Mouse (Mus musculus) lung, embryonic 14.5 days (tissue): ENCODE data around the gene Ezh1. TPM values are rescaled to one million over a fixed set of nuclear protein-coding genes. Genes with fewer than 3 reads are reported as not detected.

Experiments used
- ATAC-seq: fragments of 200-750 bp; cut with Nextera tagmentation; 2 replicates; pipeline ENCODE4 v1.8.0; 2017; ENCODE audit warnings: mild to moderate bottlenecking, moderate TSS enrichment, moderate library complexity; ENCODE audit not compliant: insufficient read depth
- DNase-seq: peaks from one replicate; pipeline ENCODE4 v3.0.0-alpha.2; 2015
- H3K27ac ChIP-seq: fragments of 300-500 bp; sonication (generic); 2 replicates; pipeline ENCODE4 v1.5.1; 2014; ENCODE audit warnings: low read depth, mild to moderate bottlenecking, moderate library complexity
- H3K27me3 ChIP-seq: fragments of 300-500 bp; sonication (generic); 2 replicates; pipeline ENCODE4 v1.6.1; 2014; ENCODE audit warnings: low read length, control low read depth; ENCODE audit not compliant: insufficient read depth
- H3K36me3 ChIP-seq: fragments of 300-500 bp; sonication (generic); 2 replicates; pipeline ENCODE4 v1.6.1; 2014; ENCODE audit warnings: control low read depth; ENCODE audit not compliant: insufficient read depth
- H3K4me1 ChIP-seq: fragments of 300-500 bp; sonication (generic); 2 replicates; pipeline ENCODE4 v1.6.1; 2014; ENCODE audit warnings: antibody characterized with exemption, control low read depth; ENCODE audit not compliant: insufficient read depth
- H3K4me2 ChIP-seq: fragments of 300-500 bp; sonication (generic); 2 replicates; pipeline ENCODE4 v1.6.1; 2014; ENCODE audit warnings: mild to moderate bottlenecking
- H3K4me3 ChIP-seq: fragments of 300-500 bp; sonication (generic); 2 replicates; pipeline ENCODE4 v1.5.1; 2014; ENCODE audit warnings: low read depth, low read length
- H3K9ac ChIP-seq: fragments of 300-500 bp; sonication (generic); 2 replicates; pipeline ENCODE4 v1.6.1; 2014
- H3K9me3 ChIP-seq: fragments of 300-500 bp; sonication (generic); 2 replicates; pipeline ENCODE4 v1.6.1; 2016; ENCODE audit warnings: low read depth, low read length, control low read depth
- CTCF ChIP-seq: IDR thresholded peaks from 2 replicates; pipeline ENCODE4 v1.5.1; 2016; ENCODE audit warnings: antibody characterized with exemption, low read depth
- WGBS: fragments of 180-500 bp; shearing (Covaris S2); extraction: QIAGEN DNeasy Blood & Tissue Kit; methylation state at CpG from one replicate; pipeline ENCODE4 v1.1.7; 2014; 5-methylcytosine and 5-hydroxymethylcytosine counted together
- polyA plus RNA-seq: library from polyadenylated mRNA; unstranded; fragments of >200 nt; fragmentation: Nextera tagmentation; extraction: Ambion mirVana; gene quantifications from 2 replicates; pipeline ENCODE4 v1.2.1, GENCODE M21; 2014

Gene Ezh1
- polyA plus RNA-seq, 1 experiment from 2014 or later = 18.9 TPM

DNA sequence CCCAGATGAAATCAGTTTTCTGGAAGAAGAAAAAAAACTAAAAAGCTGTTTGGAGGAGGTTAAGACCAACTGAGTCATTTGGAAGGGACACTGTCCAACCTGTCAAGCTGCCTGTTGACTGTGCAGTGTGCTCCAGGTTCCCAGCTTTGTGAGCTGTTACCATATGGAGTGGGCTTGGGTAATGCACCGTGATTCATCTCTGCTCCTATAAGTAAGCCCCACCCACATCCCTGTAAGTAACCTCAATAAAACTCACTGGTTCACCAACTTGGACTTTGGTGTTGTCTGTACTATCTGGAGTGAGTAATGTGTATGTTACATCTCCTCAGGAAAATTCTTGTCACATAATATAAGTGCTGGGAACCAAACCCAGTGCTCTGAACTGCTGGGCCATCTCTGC, 73.4 kb downstream of the Ezh1 start:
- WGBS = 74% methylated on average over 1 of the region's 1 CpGs
- H3K4me2 ChIP-seq = no peak overlapping the region
- H3K36me3 ChIP-seq = no peaks in the 10 kb centered on the region
- no peak for DNase-seq
- H3K4me1 ChIP-seq = 0 out of 2 replicates have a peak, but pooled peaks cover 4% of the 10 kb centered on the region
- TF ChIP-seq CTCF = no peak
- no peak overlapping the region for H3K27ac ChIP-seq
- no peaks in the 10 kb centered on the region for H3K9me3 ChIP-seq
- H3K27me3 ChIP-seq = no peaks in the 10 kb centered on the region
- H3K9ac ChIP-seq = no peak overlapping the region
- ATAC-seq = no peak
- H3K4me3 ChIP-seq = no peak overlapping the region

DNA sequence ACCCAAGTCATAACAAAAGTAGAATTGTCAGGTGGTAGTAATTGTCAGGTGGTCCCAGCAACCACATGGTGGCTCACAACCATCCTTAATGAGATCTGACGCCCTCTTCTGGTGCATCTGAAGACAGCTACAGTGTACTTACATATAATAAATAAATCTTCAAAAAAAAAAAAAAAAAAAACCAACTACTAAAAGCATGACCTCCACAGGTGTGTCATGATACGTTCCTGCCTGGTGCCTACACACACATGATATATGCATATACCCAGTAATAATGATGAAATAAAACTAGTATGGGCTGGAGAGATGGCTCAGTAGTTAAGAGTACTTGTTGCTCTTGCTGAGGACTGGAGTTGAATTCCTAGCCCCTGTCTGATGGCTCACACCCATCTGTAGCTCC, 75.2 kb downstream of the Ezh1 start:
- Histone ChIP-seq H3K27me3 (no peaks in the 10 kb centered on the region), H3K36me3 (no peaks in the 10 kb centered on the region), H3K4me2 (no peak overlapping the region), H3K27ac (no peak overlapping the region), H3K4me1 (0 out of 2 replicates have a peak, but pooled peaks cover 4% of the 10 kb centered on the region), H3K9me3 (no peaks in the 10 kb centered on the region), H3K4me3 (no peak overlapping the region), H3K9ac (no peak overlapping the region)
- ATAC-seq (no peak), DNase-seq (no peak)
- 54% methylated on average over 2 of the region's 2 CpGs for WGBS
- no peak for TF ChIP-seq CTCF

DNA sequence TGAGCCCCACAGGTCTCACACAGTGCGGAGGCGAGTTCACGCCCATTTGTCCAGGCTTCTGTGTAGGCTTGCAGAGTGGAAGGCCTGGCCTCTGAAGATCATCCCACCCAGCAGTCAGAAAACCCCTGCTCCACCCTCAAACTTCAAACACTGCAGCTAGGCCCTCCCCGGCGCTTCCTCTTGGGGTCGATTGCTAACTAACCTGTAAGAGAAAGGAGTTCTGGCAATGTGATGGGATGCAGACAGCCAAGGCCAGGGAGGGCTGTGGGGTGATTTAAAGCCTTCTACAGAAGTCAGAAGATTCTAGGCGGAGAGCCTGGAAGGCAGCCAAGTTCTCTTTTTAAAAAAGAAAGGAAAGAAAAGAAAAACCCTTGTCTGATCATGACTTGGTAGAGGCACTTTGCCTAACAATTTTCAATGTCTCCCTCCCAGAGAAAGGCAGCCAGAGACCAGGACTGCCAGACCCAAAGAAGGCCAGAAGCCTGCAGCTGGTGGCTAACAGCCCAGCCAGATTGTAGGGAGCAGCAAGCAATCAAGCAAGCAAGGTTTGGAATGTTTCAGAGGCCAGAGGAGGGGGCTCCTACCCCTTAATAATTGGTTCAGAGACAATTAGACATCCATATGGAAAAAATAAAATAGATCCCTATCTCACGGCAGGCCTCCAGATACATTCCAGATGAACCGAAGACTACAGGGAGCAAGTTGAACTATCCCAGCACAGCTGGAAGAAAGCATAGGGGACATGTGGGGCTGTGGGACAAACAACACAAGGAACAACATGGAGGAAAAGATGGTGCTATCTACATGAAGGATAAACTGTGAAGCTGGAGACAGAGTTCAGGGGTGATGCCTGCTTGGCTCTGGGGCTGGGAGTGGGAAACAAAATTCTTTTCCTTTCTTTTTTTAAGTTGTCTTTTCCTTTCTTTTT, 76.8 kb downstream of the Ezh1 start:
- DNase-seq (peak; percentile 86), ATAC-seq (peak; percentile 66)
- Histone ChIP-seq H3K36me3 (no peaks in the 10 kb centered on the region), H3K9me3 (no peaks in the 10 kb centered on the region), H3K27ac (peak overlapping the region; percentile 74), H3K9ac (no peak overlapping the region), H3K27me3 (no peaks in the 10 kb centered on the region), H3K4me2 (no peak overlapping the region), H3K4me3 (no peak overlapping the region), H3K4me1 (0 out of 2 replicates have a peak, but pooled peaks cover 4% of the 10 kb centered on the region)
- TF ChIP-seq CTCF = no peak
- WGBS = 25% methylated on average over 9 of the region's 9 CpGs

DNA sequence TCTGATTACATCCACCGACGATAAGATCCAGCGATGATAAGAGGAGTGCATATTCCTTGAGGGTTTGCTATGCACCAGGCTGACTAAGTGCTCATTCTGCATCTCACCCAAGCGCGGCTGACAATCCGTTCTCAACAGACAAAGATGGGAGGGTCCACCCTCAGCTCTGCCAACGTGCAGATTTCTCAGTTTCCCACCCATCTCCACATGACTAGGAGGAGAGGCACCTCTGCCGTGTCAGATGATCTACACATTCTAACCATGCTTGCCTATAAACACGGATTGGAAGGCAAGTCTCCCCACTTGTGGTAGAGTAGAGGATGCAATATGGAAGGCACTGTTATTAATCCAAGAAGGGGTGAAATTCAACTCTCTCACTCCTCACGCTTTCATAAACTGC, 77.5 kb downstream of the Ezh1 start:
- H3K36me3 ChIP-seq = no peaks in the 10 kb centered on the region
- 0 out of 2 replicates have a peak, but pooled peaks cover 4% of the 10 kb centered on the region for H3K4me1 ChIP-seq
- TF ChIP-seq CTCF = no peak
- no peak overlapping the region for H3K4me3 ChIP-seq
- peak overlapping the region; percentile 74; the same call in 1 of the 2 replicates for H3K27ac ChIP-seq
- H3K9ac ChIP-seq = no peak overlapping the region
- no peak for ATAC-seq
- H3K9me3 ChIP-seq = no peaks in the 10 kb centered on the region
- H3K27me3 ChIP-seq = no peaks in the 10 kb centered on the region
- no peak overlapping the region for H3K4me2 ChIP-seq
- WGBS = 64% methylated on average over 10 of the region's 10 CpGs
- no peak for DNase-seq

DNA sequence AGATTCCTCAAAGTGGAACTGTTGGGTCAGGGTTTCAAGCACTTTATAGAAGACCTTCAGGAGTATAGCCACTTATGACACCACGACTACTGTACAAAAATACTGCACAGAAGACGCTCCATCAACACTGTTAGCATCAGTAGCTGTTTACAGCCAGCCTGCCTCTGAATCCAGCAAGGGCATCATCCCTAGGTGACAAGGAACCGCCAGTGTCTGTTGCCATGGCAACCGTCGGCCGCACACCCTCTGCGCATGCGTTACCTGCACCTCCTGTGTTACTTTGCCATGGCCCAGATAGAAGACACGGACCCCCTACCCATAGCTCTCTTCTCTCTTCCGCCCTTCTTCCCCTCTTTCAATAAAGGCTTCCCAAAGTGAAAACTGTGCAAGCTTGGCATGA, 79.9 kb downstream of the Ezh1 start:
- ATAC-seq (no peak), DNase-seq (no peak)
- no peak for TF ChIP-seq CTCF
- H3K9me3 ChIP-seq = no peaks in the 10 kb centered on the region
- H3K36me3 ChIP-seq = no peaks in the 10 kb centered on the region
- no peak overlapping the region for H3K4me2 ChIP-seq
- no peak overlapping the region for H3K4me3 ChIP-seq
- no peak overlapping the region for H3K27ac ChIP-seq
- WGBS = 25% methylated on average over 10 of the region's 10 CpGs
- no peak overlapping the region for H3K9ac ChIP-seq
- 0 out of 2 replicates have a peak, but pooled peaks cover 4% of the 10 kb centered on the region for H3K4me1 ChIP-seq
- H3K27me3 ChIP-seq = no peaks in the 10 kb centered on the region

DNA sequence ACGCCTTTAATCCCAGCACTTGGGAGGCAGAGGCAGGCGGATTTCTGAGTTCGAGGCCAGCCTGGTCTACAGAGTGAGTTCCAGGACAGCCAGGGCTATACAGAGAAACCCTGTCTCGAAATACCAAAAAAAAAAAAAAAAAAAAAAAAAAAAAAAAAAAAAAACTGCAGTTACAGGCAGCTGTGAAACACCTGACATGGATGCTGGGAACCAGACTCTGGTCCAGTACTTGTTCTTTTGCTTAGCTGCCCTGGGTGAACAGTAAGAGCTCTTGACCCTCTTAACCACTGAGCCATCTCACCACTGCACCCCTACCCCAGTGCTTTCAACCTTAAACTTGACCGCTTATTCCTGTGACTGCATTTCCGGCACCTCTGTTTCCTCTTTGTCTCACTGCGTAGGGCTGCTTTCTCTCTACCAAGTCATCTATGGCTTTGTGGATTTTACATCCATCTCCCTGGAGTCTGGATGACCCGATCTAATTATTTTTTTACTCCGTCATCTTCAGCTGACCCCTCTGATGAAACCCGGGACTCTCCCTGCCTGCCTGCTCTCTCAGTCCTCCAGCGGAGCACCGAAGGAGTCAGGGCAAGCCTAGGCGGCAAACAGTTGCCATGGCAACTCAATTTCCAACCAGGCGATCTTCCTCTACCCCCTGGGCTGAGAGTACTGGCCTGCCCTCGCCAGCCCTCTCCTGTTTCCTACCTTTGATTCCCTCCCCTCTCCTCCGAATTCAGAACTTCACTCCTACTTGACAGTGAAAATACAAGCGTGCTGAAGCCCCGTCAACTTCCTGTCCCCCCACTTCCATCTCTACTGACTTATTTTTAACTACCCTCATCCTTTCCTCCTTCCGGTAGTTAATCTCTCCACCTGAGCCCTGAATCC, 82.7 kb downstream of the Ezh1 start:
- no peaks in the 10 kb centered on the region for H3K9me3 ChIP-seq
- WGBS = 19% methylated on average over 19 of the region's 19 CpGs
- TF ChIP-seq CTCF = no peak
- H3K4me3 ChIP-seq = peak overlapping the region; percentile 24
- ATAC-seq (peak; percentile 58; the same call in 1 of the 2 replicates), DNase-seq (peak; percentile 73)
- H3K27ac ChIP-seq = no peak overlapping the region
- H3K4me1 ChIP-seq = peaks cover 11% of the 10 kb centered on the region
- peak overlapping the region; percentile 63 for H3K4me2 ChIP-seq
- peaks cover 9% of the 10 kb centered on the region; the same call in 1 of the 2 replicates for H3K27me3 ChIP-seq
- H3K9ac ChIP-seq = peak overlapping the region; percentile 40
- H3K36me3 ChIP-seq = no peaks in the 10 kb centered on the region
